Mouse (Mus musculus): ENCODE measurements around the gene Snrpg.

DNA sequence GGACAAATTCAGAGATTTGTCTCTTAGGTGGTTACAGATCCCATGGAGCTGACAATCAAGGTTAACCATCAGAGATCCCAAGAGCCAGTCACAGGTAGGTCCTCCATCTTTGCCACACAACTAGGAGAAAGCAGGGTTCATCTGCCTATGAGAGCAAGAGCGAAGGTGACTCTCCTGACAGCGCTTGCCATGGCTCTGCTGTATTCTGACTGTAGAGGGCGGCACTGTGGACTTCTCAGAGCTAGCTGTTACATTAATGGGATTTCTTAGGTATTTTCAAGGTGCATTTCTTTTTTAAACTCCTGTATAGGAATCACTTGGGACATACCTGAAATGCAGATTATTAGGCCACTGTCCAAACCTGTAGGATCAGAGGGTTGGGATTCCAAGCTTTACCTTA lies 16.2 kb upstream of the Snrpg start:
- TF ChIP-seq CTCF (conservative IDR thresholded peaks at IDR 0.05; ENCODE audit: low read length) (peak; percentile 31), POU5F1 (IDR thresholded peaks at IDR 0.05; ENCODE audit: borderline replicate concordance, low read length) (no peak), NANOG (IDR thresholded peaks at IDR 0.05; ENCODE audit: borderline replicate concordance, low read length) (no peak)
